Mouse (Mus musculus) left cerebral cortex, postnatal 14 days (tissue): ENCODE measurements around the gene Gm2310. TPM values are rescaled to one million over a fixed set of nuclear protein-coding genes. Genes with fewer than 3 reads are reported as not detected.
"Not testable (repeated sequence)": the region's sequence is repeated elsewhere in the genome, so short reads cannot be mapped to it uniquely, and the experiment has no call there.

Source experiments
- DNase-seq, 2 experiments: peaks; one replicate each; pipeline ENCODE4 v3.0.0; 2021 to 2022; ENCODE audit warnings: low spot score in 2 of 2, mixed read lengths in 1 of 2
- intact Hi-C: fragments of 180-260 bp; cut with DNase I; formaldehyde crosslinking; loops from one replicate; pipeline ENCODE4 v1.15.1; 2025
- long read RNA-seq, 2 experiments: library from polyadenylated mRNA; stranded (forward); transcript quantifications; one replicate each; pipeline ENCODE4 v2.0.0; 2021
- total RNA-seq, 2 experiments: library from RNA; stranded (reverse); gene quantifications; 2 replicates each; pipeline ENCODE4 v1.2.3; 2021

Gm2310 gene
- total RNA-seq: not detected
- long read RNA-seq, experiment 1: 0 reads
- long read RNA-seq, experiment 2: 0 reads

DNA sequence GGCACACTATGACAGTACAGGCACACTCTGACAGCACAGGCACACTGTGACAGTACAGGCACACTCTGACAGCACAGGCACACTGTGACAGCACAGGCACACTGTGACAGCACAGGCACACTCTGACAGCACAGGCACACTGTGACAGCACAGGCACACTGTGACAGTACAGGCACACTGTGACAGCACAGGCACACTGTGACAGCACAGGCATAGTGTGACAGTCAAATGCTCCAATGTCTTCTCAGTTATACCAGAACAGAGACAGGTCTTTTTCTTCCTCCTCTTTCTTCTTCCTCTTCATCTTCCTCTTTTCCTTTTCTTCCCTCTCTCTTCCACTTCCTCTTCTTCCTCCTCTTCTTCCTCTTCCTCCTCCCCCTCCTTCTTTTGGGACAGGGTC, at the start of gene Gm2310:
Gene Gm2310 (minus strand): TSS at position 101 of the 400 bp plus-strand sequence.
- intact Hi-C loops, DNase-seq: not testable (repeated sequence)

DNA sequence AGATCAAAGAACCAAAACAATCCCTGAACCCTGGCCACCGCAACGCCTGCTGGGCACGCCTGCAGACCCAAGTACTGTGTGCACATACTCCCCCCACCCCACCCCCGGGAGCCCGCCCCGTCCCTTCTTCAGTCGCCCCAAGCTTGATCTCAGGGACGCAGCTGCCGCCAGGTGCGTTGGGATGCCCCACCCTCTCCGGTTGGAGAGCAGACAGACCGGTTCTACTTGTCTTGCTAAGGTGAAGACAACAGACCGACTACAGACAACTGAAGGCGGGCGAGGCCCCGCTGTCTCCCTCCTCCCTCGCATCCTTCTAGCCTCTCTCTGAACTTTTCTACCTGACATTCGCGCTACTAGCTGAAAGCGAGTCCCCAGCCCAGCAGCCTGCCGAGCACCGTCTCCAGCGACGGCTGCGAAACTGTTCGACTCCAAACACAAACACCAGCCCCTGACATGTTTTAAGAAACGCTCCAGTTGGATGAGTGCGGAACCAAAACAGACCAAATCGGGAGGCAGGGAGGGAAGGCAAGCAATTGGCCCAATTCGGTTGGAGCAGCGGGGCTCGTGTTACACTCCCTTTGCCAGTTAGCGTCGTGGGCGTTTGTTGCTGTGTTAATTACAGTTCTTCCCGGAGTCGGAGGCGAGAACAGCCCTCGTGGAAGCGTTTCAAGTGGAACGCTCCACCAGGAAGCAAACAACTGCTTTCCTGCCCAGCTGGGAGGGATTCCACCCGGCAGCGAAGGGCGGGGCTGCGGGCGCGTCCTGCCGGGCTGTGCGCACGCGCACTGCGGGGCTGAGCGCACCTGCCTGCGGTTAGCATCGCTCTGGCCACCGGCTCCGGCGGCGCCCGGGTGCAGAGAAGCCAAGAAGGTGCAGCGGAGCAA, 49.1 kb upstream of the Gm2310 start:
- intact Hi-C loops: loop anchor here (5.0 kb wide), 1 partner anchor 127 kb away; the partner anchor contains the start of gene Nipbl
- DNase-seq: peak; percentile 86 to 94

DNA sequence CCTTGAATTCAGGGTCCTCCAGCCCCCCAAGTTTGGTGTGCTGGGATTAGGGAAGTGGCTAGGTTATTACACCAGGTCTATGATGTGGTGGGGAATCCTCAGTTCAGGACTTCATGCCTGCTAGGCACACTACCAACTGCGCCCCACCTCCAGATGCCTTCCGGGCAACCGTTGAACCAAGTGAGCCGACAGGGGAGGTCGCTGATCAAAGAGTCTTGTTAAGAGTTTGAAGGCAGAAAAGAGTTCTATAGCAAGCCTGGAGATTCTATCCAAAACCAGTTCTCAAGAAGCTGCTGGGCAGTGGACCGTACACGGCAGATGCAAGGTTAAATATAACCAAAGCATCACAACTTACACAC, 48.5 kb upstream of the Gm2310 start:
- intact Hi-C loops: loop anchor here (5.0 kb wide), 1 partner anchor 126 kb away; the partner anchor contains the start of gene Nipbl
- DNase-seq: no peak

DNA sequence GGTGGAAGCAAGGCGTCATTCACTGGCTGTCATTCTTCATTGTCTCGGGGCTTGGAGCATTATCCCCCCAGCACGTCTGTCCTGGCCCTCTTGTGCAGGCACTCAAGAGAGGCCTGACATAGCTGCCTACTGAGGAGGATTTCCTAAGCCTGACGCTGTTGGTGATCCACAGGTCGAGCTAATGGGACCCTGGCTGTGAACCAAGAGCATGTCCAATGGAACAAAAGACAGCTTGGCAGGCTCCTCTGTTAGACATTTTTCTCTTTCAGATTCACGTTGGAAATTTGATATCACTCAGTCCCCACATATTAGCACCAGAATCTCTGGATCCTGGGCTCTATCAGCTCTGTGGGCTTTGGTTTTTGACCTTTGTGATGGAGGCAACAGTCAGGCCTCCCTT, 45.7 kb upstream of the Gm2310 start:
- no peak for DNase-seq
- intact Hi-C loops: loop anchor here (5.0 kb wide), 1 partner anchor 123 kb away; the partner anchor contains the start of gene Nipbl

DNA sequence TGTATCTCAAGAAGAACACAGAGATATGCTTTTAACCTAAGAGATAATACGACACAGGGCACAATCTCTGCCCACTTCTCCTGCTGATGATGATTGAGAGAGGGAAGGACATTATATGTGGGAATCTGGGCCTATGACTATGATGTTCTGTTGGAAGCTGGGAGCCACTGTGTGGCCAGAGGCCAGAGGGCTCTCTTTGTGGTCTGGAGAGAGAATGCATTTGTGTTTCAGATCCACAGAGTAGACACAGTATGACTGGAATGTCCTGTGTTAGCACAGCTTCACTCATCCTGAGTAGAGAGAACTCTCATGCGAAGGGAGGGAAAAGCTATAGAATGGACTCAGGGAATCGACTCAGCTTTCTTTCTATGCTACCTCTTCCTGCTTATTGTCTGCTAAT, 44.6 kb upstream of the Gm2310 start:
- intact Hi-C loops: no loop called here
- DNase-seq: no peak

DNA sequence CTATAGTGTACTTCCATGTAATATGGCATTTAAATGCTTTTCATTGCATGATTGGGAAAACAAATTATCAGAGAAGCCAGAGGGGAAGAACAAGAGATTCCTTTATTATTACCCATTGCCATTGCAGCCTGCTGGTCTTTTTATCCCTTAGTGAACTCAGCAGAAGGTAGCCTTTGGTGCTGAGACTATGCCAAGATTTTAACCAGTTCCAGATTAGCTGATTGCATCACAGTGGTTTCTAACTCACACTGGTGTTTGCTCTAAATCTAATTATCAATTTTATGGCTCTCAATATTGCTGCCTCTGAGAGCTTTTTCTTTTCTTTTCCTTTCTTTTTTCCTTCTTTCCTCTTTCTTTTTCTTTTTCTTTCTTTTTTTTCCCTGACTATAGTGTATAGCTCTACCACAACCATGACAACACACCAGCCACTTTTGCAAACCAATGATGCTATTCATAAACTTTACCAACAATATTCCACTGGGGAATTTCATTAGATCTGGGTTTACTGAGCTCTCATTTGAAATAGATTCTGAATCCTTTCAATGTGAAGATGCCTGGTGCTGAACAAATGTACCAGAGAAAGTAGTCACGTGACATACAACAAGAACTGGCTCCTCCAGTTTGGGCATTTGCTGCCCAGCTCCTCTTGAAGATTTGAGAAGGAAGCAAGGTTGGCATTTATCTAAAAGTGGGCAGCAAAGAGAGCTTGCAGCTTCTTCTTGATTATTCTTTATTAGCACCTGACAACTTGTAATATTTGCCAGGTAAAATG, 43.9 kb upstream of the Gm2310 start:
- intact Hi-C loops: no loop called here
- DNase-seq: no peak

DNA sequence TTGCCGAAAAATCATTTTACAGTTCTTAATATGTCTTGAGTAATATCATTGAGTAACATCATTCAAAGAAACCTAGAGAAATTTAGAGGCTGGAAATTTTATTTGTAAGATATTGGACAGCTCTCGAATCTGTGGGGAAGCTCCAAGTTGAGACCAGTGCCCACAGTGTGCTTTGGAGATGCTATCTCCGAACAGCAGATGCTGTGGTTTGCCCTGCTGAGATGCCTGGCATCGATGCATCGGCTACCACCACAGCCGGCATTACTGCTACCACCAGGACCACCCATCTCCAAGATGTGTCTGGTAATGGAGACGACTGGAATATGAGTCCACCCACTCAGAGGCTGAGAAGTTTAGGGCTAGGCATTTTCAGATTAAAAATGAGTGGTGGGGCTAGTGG, 43.0 kb upstream of the Gm2310 start:
- DNase-seq: no peak
- intact Hi-C loops: no loop called here

DNA sequence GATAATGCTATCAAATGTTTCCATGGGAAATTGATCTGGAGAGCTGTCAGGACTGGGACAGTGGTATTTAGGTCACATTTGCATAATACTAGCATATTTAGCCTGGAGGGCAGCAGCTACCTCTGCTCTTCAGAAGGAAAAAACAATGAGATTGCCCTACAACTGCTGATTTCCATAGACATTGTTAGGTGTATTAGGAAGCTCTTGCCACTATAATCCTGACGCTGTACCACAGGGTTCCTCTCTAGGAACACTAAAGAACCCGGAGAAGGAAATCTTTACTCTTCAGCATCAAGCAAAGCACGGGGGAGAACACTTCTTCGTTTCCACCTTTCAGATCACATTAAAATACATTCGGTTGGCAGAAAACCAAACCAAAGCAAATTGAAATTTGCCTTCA, 11.4 kb upstream of the Gm2310 start:
- DNase-seq: no peak
- intact Hi-C loops: no loop called here

DNA sequence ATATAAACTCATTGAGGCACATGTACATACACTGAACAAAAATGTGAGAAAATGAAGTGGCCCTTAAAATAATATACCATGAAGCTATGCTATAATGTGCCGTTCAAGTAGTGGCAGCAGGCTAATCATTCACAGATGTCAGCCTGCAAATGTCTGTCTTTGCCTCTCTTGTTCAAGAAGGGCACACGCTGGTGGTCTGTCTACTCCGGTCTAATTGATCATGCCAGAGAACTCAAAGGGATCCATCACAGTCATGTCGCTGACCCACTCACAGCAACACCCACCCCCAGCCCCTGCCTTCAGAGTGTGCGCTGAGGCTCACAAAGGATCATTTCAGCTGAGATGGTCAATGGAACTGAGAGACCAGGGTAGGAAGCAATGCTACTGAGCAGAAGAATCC, 6.8 kb downstream of the Gm2310 start:
- intact Hi-C loops: no loop called here
- no peak for DNase-seq

DNA sequence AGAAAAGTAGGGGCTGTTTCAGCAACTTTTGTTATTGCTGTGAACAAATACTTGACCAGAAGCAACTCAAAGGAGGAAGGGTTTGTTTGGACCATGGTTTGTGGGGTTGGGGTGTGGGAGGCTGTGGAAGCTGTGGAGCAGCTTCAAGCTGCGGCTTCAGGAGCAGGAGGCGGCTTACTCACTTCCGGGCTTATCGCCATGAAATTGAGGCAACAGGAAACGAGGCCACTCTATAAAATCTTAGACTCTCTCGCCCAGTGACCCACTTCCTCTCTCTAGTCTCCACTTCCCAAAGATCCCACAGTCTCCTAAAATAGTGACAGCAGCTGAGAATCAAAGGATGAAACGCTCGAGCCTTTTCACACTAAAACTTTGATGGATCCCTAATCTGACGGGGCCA, 7.9 kb downstream of the Gm2310 start:
- intact Hi-C loops: no loop called here
- DNase-seq: peak; percentile 17 to 40

DNA sequence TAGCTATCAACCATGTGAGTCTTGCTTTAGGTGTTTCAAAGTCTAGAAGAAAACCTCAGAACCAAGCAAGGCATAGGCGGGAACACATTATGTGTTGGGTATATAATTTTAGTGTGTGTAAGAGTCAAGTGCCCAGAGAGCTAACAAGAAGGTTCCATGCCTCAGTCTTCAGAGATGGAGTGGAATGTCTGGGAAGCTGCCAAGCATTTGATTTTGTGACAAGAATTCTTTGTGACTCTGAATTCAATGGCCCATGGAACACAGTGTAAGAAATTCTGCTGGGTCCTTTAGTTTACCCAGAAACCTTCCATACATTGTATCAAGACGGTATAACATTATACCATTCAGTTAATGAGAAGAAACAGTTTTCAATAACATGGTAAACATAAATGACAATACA, 17.3 kb downstream of the Gm2310 start:
- DNase-seq: no peak
- intact Hi-C loops: no loop called here

DNA sequence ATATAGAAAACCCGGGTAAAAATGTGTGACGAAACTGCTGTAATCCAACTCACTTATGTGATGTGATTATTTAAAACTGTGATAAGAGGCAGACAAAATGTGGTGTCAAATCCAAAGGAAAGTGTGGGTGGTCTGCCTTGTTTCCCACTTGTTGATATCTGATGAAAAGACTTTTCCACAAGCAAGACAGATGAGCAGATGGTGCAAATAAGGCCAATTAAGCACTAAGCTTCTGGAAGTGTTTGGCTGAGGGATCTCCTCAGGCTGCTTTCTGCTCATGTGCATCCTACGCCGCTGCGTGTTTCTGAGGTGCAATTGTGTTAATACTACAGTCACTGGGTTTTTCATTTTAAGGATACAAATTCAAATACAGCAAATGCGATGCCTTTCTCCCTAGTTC, 34.5 kb downstream of the Gm2310 start:
- intact Hi-C loops: no loop called here
- DNase-seq: peak; percentile 3 to 7

DNA sequence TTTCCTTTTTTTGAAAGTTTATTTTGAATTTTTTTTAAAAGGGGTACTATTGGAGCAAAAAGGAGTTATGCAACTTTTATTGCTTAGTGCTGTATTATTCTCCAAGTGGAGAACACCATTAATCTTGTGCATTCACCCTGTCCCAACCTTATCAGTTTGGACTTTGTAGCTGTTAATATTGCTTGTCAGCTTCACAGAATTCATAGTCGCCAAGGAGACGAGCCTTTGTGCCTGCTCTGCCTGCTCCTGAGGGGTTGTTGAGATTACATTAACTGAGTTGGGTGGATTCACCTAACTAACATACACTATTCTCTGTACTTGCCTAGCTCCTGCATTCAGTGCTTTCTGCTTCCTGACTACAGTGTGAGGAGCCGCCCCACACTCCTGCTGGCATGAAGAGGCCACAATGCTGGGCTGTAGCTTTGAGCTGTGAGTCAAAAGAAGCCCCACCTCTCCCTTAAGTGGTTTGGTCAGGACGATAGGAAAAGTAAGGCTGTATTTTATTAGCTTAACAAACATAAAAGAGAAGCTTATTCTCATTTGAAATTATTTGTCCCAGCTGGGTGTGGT, 50.7 kb downstream of the Gm2310 start:
- intact Hi-C loops: no loop called here
- DNase-seq: no peak

Other genes starting within 250 kb of the Gm2310 start
- 10 to 100 TPM; 28.5 to 29.1 TPM for gene Nipbl, start 75.5 kb downstream of the Gm2310 start, total RNA-seq
- 100 to 1,000 TPM; 377 to 379 TPM for gene Slc1a3, start 190.8 kb upstream of the Gm2310 start, total RNA-seq